Mouse (Mus musculus) midbrain, embryonic 14.5 days (tissue): ENCODE measurements around the gene Sell. TPM values are rescaled to one million over a fixed set of nuclear protein-coding genes. Genes with fewer than 3 reads are reported as not detected.

Source experiments
- ATAC-seq: fragments of 200-750 bp; cut with Nextera tagmentation; 2 replicates; pipeline ENCODE4 v1.8.0; 2017; ENCODE audit warnings: moderate number of reproducible peaks, moderate library complexity; ENCODE audit not compliant: low FRiP score, low TSS enrichment
- DNase-seq: peaks from one replicate; pipeline ENCODE4 v3.0.0-alpha.2; 2015
- H3K27ac ChIP-seq: fragments of 300-500 bp; sonication (generic); replicated peaks from 2 replicates; pipeline ENCODE4 v1.5.1; 2014; ENCODE audit warnings: mild to moderate bottlenecking, low read depth, low read length, moderate library complexity
- H3K27me3 ChIP-seq: fragments of 300-500 bp; sonication (generic); 2 replicates; pipeline ENCODE4 v1.6.1; 2014; ENCODE audit warnings: low read length, control low read depth, mixed read lengths; ENCODE audit not compliant: control insufficient read depth, insufficient read depth
- H3K36me3 ChIP-seq: fragments of 300-500 bp; sonication (generic); 2 replicates; pipeline ENCODE4 v1.6.1; 2014; ENCODE audit warnings: low read length, control low read depth; ENCODE audit not compliant: control insufficient read depth, insufficient read depth
- H3K4me1 ChIP-seq: fragments of 300-500 bp; sonication (generic); 2 replicates; pipeline ENCODE4 v1.6.1; 2014; ENCODE audit warnings: mild to moderate bottlenecking, antibody characterized with exemption, low read length, control low read depth; ENCODE audit not compliant: control insufficient read depth, insufficient read depth
- H3K4me2 ChIP-seq: fragments of 300-500 bp; sonication (generic); 2 replicates; pipeline ENCODE4 v1.6.1; 2014; ENCODE audit warnings: mild to moderate bottlenecking, low read length, moderate library complexity
- H3K4me3 ChIP-seq: fragments of 300-500 bp; sonication (generic); replicated peaks from 2 replicates; pipeline ENCODE4 v1.5.1; 2014; ENCODE audit warnings: low read depth, low read length
- H3K9ac ChIP-seq: fragments of 300-500 bp; sonication (generic); replicated peaks from 2 replicates; pipeline ENCODE4 v1.6.1; 2014; ENCODE audit warnings: mild to moderate bottlenecking, low read length, moderate library complexity
- H3K9me3 ChIP-seq: fragments of 300-500 bp; sonication (generic); 2 replicates; pipeline ENCODE4 v1.6.1; 2016; ENCODE audit warnings: low read length, control low read depth, mixed read lengths; ENCODE audit not compliant: control insufficient read depth
- WGBS: fragments of 180-500 bp; shearing (Covaris S2); extraction: QIAGEN DNeasy Blood & Tissue Kit; methylation state at CpG from one replicate; pipeline ENCODE4 v1.1.7; 2014; 5-methylcytosine and 5-hydroxymethylcytosine counted together
- polyA plus RNA-seq: library from polyadenylated mRNA; unstranded; fragments of >200 nt; fragmentation: Nextera tagmentation; extraction: Ambion mirVana; gene quantifications from 2 replicates; pipeline ENCODE4 v1.2.1, GENCODE M21; 2014

Gene Sell
- polyA plus RNA-seq, 1 experiment from 2014 or later, result 0.33 TPM

- no peak overlapping the region for H3K4me3 ChIP-seq
Measured at GRCm38 (mm10) chr1:164130013-164130412, 68.2 kb downstream of the Sell start.

GRCm38 (mm10) chr1:164132609-164133008 lies 70.8 kb downstream of the Sell start:
- H3K9ac ChIP-seq, result no peak overlapping the region
- no peak overlapping the region for H3K27ac ChIP-seq
- H3K4me3 ChIP-seq, result no peak overlapping the region
- 83% methylated on average over 1 of the region's 1 CpGs for WGBS
- no peaks in the 10 kb centered on the region for H3K4me1 ChIP-seq
- no peaks in the 10 kb centered on the region for H3K27me3 ChIP-seq
- no peaks in the 10 kb centered on the region for H3K36me3 ChIP-seq
- H3K9me3 ChIP-seq, result no peaks in the 10 kb centered on the region
- ATAC-seq (no peak), DNase-seq (no peak)
- H3K4me2 ChIP-seq, result no peak overlapping the region

More at GRCm38 (mm10) chr1:164130013-164130412, 68.2 kb downstream of the Sell start:
- Histone ChIP-seq H3K4me1 (no peaks in the 10 kb centered on the region), H3K27ac (no peak overlapping the region), H3K27me3 (no peaks in the 10 kb centered on the region), H3K36me3 (no peaks in the 10 kb centered on the region), H3K4me2 (no peak overlapping the region), H3K9me3 (no peaks in the 10 kb centered on the region), H3K9ac (no peak overlapping the region)
- no peak for DNase-seq
- WGBS, result 79% methylated on average over 3 of the region's 3 CpGs
- no peak for ATAC-seq

Other genes with a start within 250 kb of the Sell start
- gene Scyl3, start 132.9 kb upstream of the Sell start, polyA plus RNA-seq, result 17.5 TPM in 2 replicates
- gene BC055324, start 67.2 kb upstream of the Sell start, polyA plus RNA-seq, result 5.1 and 8.3 TPM in 2 replicates
- 5.6 and 7.0 TPM in 2 replicates for gene Mettl18, start 67.1 kb upstream of the Sell start, polyA plus RNA-seq
- not detected in 2 replicates for gene Sele, start 13.7 kb upstream of the Sell start, polyA plus RNA-seq
- gene Selp, start 53.3 kb downstream of the Sell start, polyA plus RNA-seq, result not detected in 2 replicates
- gene F5, start 89.9 kb downstream of the Sell start, polyA plus RNA-seq, result 0.05 and 0.07 TPM in 2 replicates
- gene Slc19a2, start 187.1 kb downstream of the Sell start, polyA plus RNA-seq, result 5.9 and 8.0 TPM in 2 replicates
- 19.9 and 25.4 TPM in 2 replicates for gene Ccdc181, start 213.6 kb downstream of the Sell start, polyA plus RNA-seq
- gene Nme7, start 242.1 kb downstream of the Sell start, polyA plus RNA-seq, result 27.7 and 29.4 TPM in 2 replicates
- gene Blzf1, start 245.5 kb downstream of the Sell start, polyA plus RNA-seq, result 28.3 and 28.9 TPM in 2 replicates